Mouse (Mus musculus): ENCODE measurements around the gene Khdc4. TPM values are rescaled to one million over a fixed set of nuclear protein-coding genes. Genes with fewer than 3 reads are reported as not detected.
A peak's percentile ranks its signal among the peaks of the same experiment; 100 is the strongest.

Gene Khdc4
- 61.3 and 69.2 TPM in 2 replicates for polyA plus RNA-seq (2015; fragmentation: Nextera tagmentation; extraction: Ambion mirVana)

- Histone ChIP-seq H3K36me3 (peaks cover 18% of the 10 kb centered on the region), H3K27ac (peak within 1 kb of the TSS; percentile 99), H3K4me3 (peak within 1 kb of the TSS; percentile 96), H3K4me2 (peak within 1 kb of the TSS; percentile 76), H3K9me3 (replicated peaks) (no peaks in the 10 kb centered on the region), H3K9ac (peak within 1 kb of the TSS; percentile 100), H3K27me3 (no peaks in the 10 kb centered on the region), H3K4me1 (replicated peaks) (peaks cover 16% of the 10 kb centered on the region)
- WGBS, result under 1% methylated on average over 47 of the region's 47 CpGs
- ATAC-seq (replicated peaks; ENCODE audit: insufficient number of reproducible peaks, insufficient read depth, low FRiP score, low read depth), result peak; percentile 99
Measured at GRCm38 (mm10) chr3:88684980-88685941, at the start of gene Khdc4. Gene Khdc4 (plus strand): TSS chr3:88685803.

- no peak overlapping the region for H3K9ac ChIP-seq
- peak; percentile 37 for ATAC-seq (replicated peaks; ENCODE audit: insufficient number of reproducible peaks, insufficient read depth, low FRiP score, low read depth)
- WGBS, result 48% methylated on average over 8 of the region's 8 CpGs
- H3K4me2 ChIP-seq, result peak overlapping the region; percentile 15; the same call in 1 of the 2 replicates
- H3K27me3 ChIP-seq, result no peaks in the 10 kb centered on the region
- peaks cover 87% of the 10 kb centered on the region for H3K36me3 ChIP-seq
- no peak overlapping the region for H3K4me3 ChIP-seq
- no peaks in the 10 kb centered on the region for H3K9me3 ChIP-seq (replicated peaks)
- H3K4me1 ChIP-seq (replicated peaks), result peaks cover 38% of the 10 kb centered on the region
- H3K27ac ChIP-seq, result peak overlapping the region; percentile 85
Measured at GRCm38 (mm10) chr3:88636555-88636986, 49.0 kb upstream of the Khdc4 start.

GRCm38 (mm10) chr3:88637134-88637533 is 48.5 kb upstream of the Khdc4 start:
- no peak overlapping the region for H3K4me2 ChIP-seq
- 91% methylated on average over 5 of the region's 5 CpGs for WGBS
- H3K9ac ChIP-seq, result no peak overlapping the region
- H3K36me3 ChIP-seq, result peaks cover 89% of the 10 kb centered on the region
- ATAC-seq (replicated peaks; ENCODE audit: insufficient number of reproducible peaks, insufficient read depth, low FRiP score, low read depth), result no peak
- peak overlapping the region; percentile 85 for H3K27ac ChIP-seq
- peaks cover 33% of the 10 kb centered on the region for H3K4me1 ChIP-seq (replicated peaks)
- no peaks in the 10 kb centered on the region for H3K9me3 ChIP-seq (replicated peaks)
- H3K4me3 ChIP-seq, result no peak overlapping the region
- no peaks in the 10 kb centered on the region for H3K27me3 ChIP-seq

- no peaks in the 10 kb centered on the region for H3K27me3 ChIP-seq
- peaks cover 89% of the 10 kb centered on the region for H3K36me3 ChIP-seq
- no peak overlapping the region for H3K4me3 ChIP-seq
- no peak overlapping the region for H3K4me2 ChIP-seq
- WGBS, result 94% methylated on average over 12 of the region's 12 CpGs
- H3K27ac ChIP-seq, result no peak overlapping the region
- ATAC-seq (replicated peaks; ENCODE audit: insufficient number of reproducible peaks, insufficient read depth, low FRiP score, low read depth), result no peak
- H3K9me3 ChIP-seq (replicated peaks), result no peaks in the 10 kb centered on the region
- H3K9ac ChIP-seq, result no peak overlapping the region
- H3K4me1 ChIP-seq (replicated peaks), result peaks cover 22% of the 10 kb centered on the region
Measured at GRCm38 (mm10) chr3:88639239-88639638, 46.4 kb upstream of the Khdc4 start.

- WGBS, result 70% methylated on average over 1 of the region's 1 CpGs
- no peak overlapping the region for H3K4me3 ChIP-seq
- H3K27ac ChIP-seq, result no peak overlapping the region
- peaks cover 88% of the 10 kb centered on the region for H3K36me3 ChIP-seq
- H3K4me1 ChIP-seq (replicated peaks), result peaks cover 14% of the 10 kb centered on the region
- no peaks in the 10 kb centered on the region for H3K27me3 ChIP-seq
- ATAC-seq (replicated peaks; ENCODE audit: insufficient number of reproducible peaks, insufficient read depth, low FRiP score, low read depth), result no peak
- no peak overlapping the region for H3K9ac ChIP-seq
- no peak overlapping the region for H3K4me2 ChIP-seq
- H3K9me3 ChIP-seq (replicated peaks), result no peaks in the 10 kb centered on the region
Measured at GRCm38 (mm10) chr3:88640676-88641075, 44.9 kb upstream of the Khdc4 start.

- no peak overlapping the region for H3K4me2 ChIP-seq
- no peak overlapping the region for H3K4me3 ChIP-seq
- no peaks in the 10 kb centered on the region for H3K4me1 ChIP-seq (replicated peaks)
- peaks cover 91% of the 10 kb centered on the region for H3K36me3 ChIP-seq
- 90% methylated on average over 5 of the region's 5 CpGs for WGBS
- ATAC-seq (replicated peaks; ENCODE audit: insufficient number of reproducible peaks, insufficient read depth, low FRiP score, low read depth), result no peak
- H3K27me3 ChIP-seq, result no peaks in the 10 kb centered on the region
- H3K9ac ChIP-seq, result no peak overlapping the region
- no peaks in the 10 kb centered on the region for H3K9me3 ChIP-seq (replicated peaks)
- H3K27ac ChIP-seq, result no peak overlapping the region
Measured at GRCm38 (mm10) chr3:88643078-88643477, 42.5 kb upstream of the Khdc4 start.

GRCm38 (mm10) chr3:88645937-88646336 is 39.7 kb upstream of the Khdc4 start:
- Histone ChIP-seq H3K4me1 (replicated peaks) (0 out of 2 replicates have a peak, but pooled peaks cover under 1% of the 10 kb centered on the region), H3K9me3 (replicated peaks) (no peaks in the 10 kb centered on the region), H3K36me3 (peaks cover 70% of the 10 kb centered on the region), H3K4me3 (no peak overlapping the region), H3K27ac (no peak overlapping the region), H3K4me2 (no peak overlapping the region), H3K9ac (no peak overlapping the region), H3K27me3 (no peaks in the 10 kb centered on the region)
- no peak for ATAC-seq (replicated peaks; ENCODE audit: insufficient number of reproducible peaks, insufficient read depth, low FRiP score, low read depth)
- WGBS, result 90% methylated on average over 12 of the region's 12 CpGs

- no peak for ATAC-seq (replicated peaks; ENCODE audit: insufficient number of reproducible peaks, insufficient read depth, low FRiP score, low read depth)
- no peak overlapping the region for H3K9ac ChIP-seq
- peaks cover 67% of the 10 kb centered on the region for H3K36me3 ChIP-seq
- no peaks in the 10 kb centered on the region for H3K27me3 ChIP-seq
- no peak overlapping the region for H3K4me3 ChIP-seq
- no peaks in the 10 kb centered on the region for H3K9me3 ChIP-seq (replicated peaks)
- no peak overlapping the region for H3K27ac ChIP-seq
- peaks cover 6% of the 10 kb centered on the region; the same call in 1 of the 2 replicates for H3K4me1 ChIP-seq (replicated peaks)
- WGBS, result 55% methylated on average over 6 of the region's 6 CpGs
- no peak overlapping the region for H3K4me2 ChIP-seq
Measured at GRCm38 (mm10) chr3:88646426-88646995, 39.1 kb upstream of the Khdc4 start.

- Histone ChIP-seq H3K4me2 (no peak overlapping the region), H3K36me3 (peaks cover 61% of the 10 kb centered on the region), H3K27me3 (no peaks in the 10 kb centered on the region), H3K4me1 (replicated peaks) (peaks cover 6% of the 10 kb centered on the region; the same call in 1 of the 2 replicates), H3K9me3 (replicated peaks) (no peaks in the 10 kb centered on the region), H3K9ac (no peak overlapping the region), H3K27ac (no peak overlapping the region), H3K4me3 (no peak overlapping the region)
- 0 out of 2 replicates have a peak, but pooled peaks have one; percentile 21 for ATAC-seq (replicated peaks; ENCODE audit: insufficient number of reproducible peaks, insufficient read depth, low FRiP score, low read depth)
- WGBS, result 86% methylated on average over 3 of the region's 3 CpGs
Measured at GRCm38 (mm10) chr3:88647076-88647475, 38.5 kb upstream of the Khdc4 start.

GRCm38 (mm10) chr3:88647779-88648413 is 37.7 kb upstream of the Khdc4 start:
- no peak overlapping the region for H3K4me2 ChIP-seq
- H3K9ac ChIP-seq, result no peak overlapping the region
- no peak for ATAC-seq (replicated peaks; ENCODE audit: insufficient number of reproducible peaks, insufficient read depth, low FRiP score, low read depth)
- H3K4me1 ChIP-seq (replicated peaks), result peaks cover 6% of the 10 kb centered on the region; the same call in 1 of the 2 replicates
- no peak overlapping the region for H3K4me3 ChIP-seq
- H3K36me3 ChIP-seq, result peaks cover 53% of the 10 kb centered on the region
- no peak overlapping the region for H3K27ac ChIP-seq
- H3K27me3 ChIP-seq, result no peaks in the 10 kb centered on the region
- WGBS, result 86% methylated on average over 14 of the region's 14 CpGs
- H3K9me3 ChIP-seq (replicated peaks), result no peaks in the 10 kb centered on the region
